Mouse (Mus musculus) neural tube, embryonic 14.5 days (tissue): ENCODE data around the gene Plekhh2. TPM values are rescaled to one million over a fixed set of nuclear protein-coding genes. Genes with fewer than 3 reads are reported as not detected.

ENCODE experiments used
- ATAC-seq: fragments of 200-750 bp; cut with Nextera tagmentation; 2 replicates; pipeline ENCODE4 v1.8.0; 2017; ENCODE audit warnings: low read depth, mild to moderate bottlenecking, moderate TSS enrichment, moderate library complexity
- H3K27ac ChIP-seq: fragments of 300-500 bp; sonication (generic); 2 replicates; pipeline ENCODE4 v1.5.1; 2014; ENCODE audit warnings: low read depth, mild to moderate bottlenecking, control low read depth, low read length, moderate library complexity, mixed read lengths
- H3K27me3 ChIP-seq: fragments of 300-500 bp; sonication (generic); 2 replicates; pipeline ENCODE4 v1.6.1; 2014; ENCODE audit warnings: low read length; ENCODE audit not compliant: control insufficient read depth, insufficient read depth
- H3K36me3 ChIP-seq: fragments of 300-500 bp; sonication (generic); 2 replicates; pipeline ENCODE4 v1.6.1; 2014; ENCODE audit warnings: low read length, mixed read lengths; ENCODE audit not compliant: control insufficient read depth, insufficient read depth
- H3K4me1 ChIP-seq: fragments of 300-500 bp; sonication (generic); 2 replicates; pipeline ENCODE4 v1.6.1; 2014; ENCODE audit warnings: low read length; ENCODE audit not compliant: control insufficient read depth, insufficient read depth
- H3K4me2 ChIP-seq: fragments of 300-500 bp; sonication (generic); 2 replicates; pipeline ENCODE4 v1.6.1; 2014; ENCODE audit warnings: mild to moderate bottlenecking, low read depth, low read length, control low read depth
- H3K4me3 ChIP-seq: fragments of 300-500 bp; sonication (generic); 2 replicates; pipeline ENCODE4 v1.5.1; 2014; ENCODE audit warnings: low read depth, low read length, control low read depth, mixed read lengths
- H3K9ac ChIP-seq: fragments of 300-500 bp; sonication (generic); replicated peaks from 2 replicates; pipeline ENCODE4 v1.6.1; 2014; ENCODE audit warnings: low read depth, mild to moderate bottlenecking, control low read depth, low read length, mixed read lengths
- H3K9me3 ChIP-seq: fragments of 300-500 bp; sonication (generic); 2 replicates; pipeline ENCODE4 v1.6.1; 2016; ENCODE audit warnings: low read length; ENCODE audit not compliant: control insufficient read depth
- WGBS: fragments of 180-500 bp; shearing (Covaris S2); extraction: QIAGEN DNeasy Blood & Tissue Kit; methylation state at CpG from one replicate; pipeline ENCODE4 v1.1.7; 2014; 5-methylcytosine and 5-hydroxymethylcytosine counted together
- polyA plus RNA-seq: library from polyadenylated mRNA; unstranded; fragments of >200 nt; fragmentation: Nextera tagmentation; extraction: Ambion mirVana; gene quantifications from 2 replicates; pipeline ENCODE4 v1.2.1, GENCODE M21; 2014

Gene Plekhh2
- polyA plus RNA-seq, 1 experiment from 2014 or later, result 2.3 TPM

DNA sequence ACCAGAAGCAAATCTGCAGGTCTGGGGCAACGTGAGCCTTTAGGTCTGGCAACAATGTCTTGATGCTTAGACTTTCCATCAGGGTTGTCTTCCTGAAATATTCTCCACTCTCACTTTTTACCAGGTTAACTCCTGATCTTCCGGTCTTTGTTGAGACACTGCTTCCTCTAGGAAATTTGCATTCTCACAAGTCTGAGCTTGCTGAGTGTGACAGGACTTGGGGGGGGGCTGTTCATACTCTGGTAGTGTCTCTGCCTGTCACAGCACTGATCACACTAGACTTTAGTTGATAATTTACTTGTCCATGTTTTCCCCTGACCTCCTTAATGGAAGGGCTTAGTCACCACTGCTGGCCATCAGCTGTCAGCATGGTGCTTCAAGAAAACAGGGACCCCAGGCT is 24.3 kb upstream of the Plekhh2 start:
- ATAC-seq, result no peak
- H3K9ac ChIP-seq, result no peak overlapping the region
- no peaks in the 10 kb centered on the region for H3K9me3 ChIP-seq
- no peaks in the 10 kb centered on the region for H3K4me1 ChIP-seq
- H3K27me3 ChIP-seq, result no peaks in the 10 kb centered on the region
- no peak overlapping the region for H3K4me3 ChIP-seq
- no peaks in the 10 kb centered on the region for H3K36me3 ChIP-seq
- H3K4me2 ChIP-seq, result no peak overlapping the region
- H3K27ac ChIP-seq, result no peak overlapping the region
- WGBS, result 97% methylated on average over 2 of the region's 2 CpGs

DNA sequence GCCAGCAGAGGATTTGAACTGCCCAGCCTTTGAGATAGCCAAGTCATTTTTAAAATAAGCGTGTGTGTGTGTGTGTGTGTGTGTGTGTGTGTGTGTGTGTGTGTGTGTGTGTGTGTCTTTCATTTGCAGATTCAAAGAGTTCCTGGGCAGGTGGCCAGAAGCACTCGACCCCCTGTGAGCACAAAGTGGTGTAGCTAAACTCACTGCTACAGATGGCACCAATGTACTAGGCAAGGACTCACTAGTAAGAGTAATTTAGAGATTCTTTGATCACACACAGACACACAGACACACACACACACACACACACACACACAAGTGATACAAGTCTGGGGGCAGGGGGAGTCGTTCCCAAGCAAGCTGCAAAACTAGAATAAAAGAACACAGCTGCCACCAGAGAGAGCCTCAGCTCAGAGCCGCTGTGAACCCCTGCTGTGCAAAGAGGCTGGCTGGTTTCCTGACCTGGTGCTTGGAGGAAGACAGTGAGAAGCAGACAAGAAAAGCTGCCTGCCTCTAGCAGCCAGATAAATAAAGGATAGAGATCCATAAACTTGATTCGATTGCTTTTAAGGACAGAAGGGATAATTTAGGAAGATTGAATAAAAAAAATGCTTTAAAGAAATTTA is 19.3 kb upstream of the Plekhh2 start:
- no peak for ATAC-seq

DNA sequence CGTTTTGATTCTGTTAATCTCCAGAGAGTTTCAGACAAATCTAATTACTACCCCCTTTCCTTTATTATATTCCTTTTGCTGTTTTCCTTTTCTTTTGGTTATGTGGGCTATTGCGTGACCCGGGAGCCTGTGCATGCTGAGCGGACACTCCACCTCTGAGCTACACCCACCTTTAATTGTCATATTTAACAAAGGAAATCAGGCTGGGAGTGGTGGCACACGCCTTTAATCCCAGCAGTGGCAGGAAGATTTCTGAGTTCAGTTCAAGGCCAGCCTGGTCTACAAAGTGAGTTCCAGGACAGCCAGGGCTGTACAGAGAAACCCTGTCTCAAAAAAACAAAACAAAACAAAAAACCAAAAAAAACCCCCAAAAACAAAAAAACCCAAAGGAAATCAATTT is 14.7 kb upstream of the Plekhh2 start:
- 81% methylated on average over 5 of the region's 5 CpGs for WGBS
- Histone ChIP-seq H3K9ac (no peak overlapping the region), H3K27me3 (no peaks in the 10 kb centered on the region), H3K36me3 (no peaks in the 10 kb centered on the region), H3K9me3 (no peaks in the 10 kb centered on the region), H3K4me1 (no peaks in the 10 kb centered on the region), H3K27ac (no peak overlapping the region), H3K4me2 (no peak overlapping the region), H3K4me3 (no peak overlapping the region)
- ATAC-seq, result no peak

More for the DNA sequence above, 19.3 kb upstream of the Plekhh2 start:
- 23% methylated on average over 5 of the region's 5 CpGs for WGBS
- H3K4me3 ChIP-seq, result no peak overlapping the region
- no peaks in the 10 kb centered on the region for H3K36me3 ChIP-seq
- H3K9ac ChIP-seq, result no peak overlapping the region
- no peaks in the 10 kb centered on the region for H3K4me1 ChIP-seq
- H3K4me2 ChIP-seq, result no peak overlapping the region
- H3K27ac ChIP-seq, result no peak overlapping the region
- no peaks in the 10 kb centered on the region for H3K9me3 ChIP-seq
- no peaks in the 10 kb centered on the region for H3K27me3 ChIP-seq

DNA sequence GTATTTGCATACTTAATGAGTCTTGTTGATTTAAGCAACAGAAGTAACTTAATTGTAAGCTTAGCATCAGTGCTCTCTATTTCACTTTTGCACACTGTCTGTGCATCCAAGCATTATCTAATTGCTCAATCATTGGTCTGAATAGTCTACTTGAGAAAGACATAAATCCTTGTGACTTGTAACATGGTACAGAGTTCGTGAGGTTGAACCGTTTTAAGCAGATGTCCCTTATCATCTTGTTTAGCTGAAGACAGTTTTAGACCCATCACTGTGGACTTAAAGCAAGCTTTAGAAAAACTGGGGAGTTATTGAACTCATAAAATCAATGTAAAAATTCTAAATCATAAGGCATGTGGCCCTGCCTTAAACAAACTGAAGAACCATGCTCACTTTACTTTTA is 14.1 kb upstream of the Plekhh2 start:
- no peaks in the 10 kb centered on the region for H3K9me3 ChIP-seq
- H3K27me3 ChIP-seq, result no peaks in the 10 kb centered on the region
- H3K27ac ChIP-seq, result no peak overlapping the region
- ATAC-seq, result no peak
- H3K9ac ChIP-seq, result no peak overlapping the region
- H3K4me1 ChIP-seq, result no peaks in the 10 kb centered on the region
- H3K4me2 ChIP-seq, result no peak overlapping the region
- no peaks in the 10 kb centered on the region for H3K36me3 ChIP-seq
- WGBS, result 19% methylated on average over 2 of the region's 2 CpGs
- H3K4me3 ChIP-seq, result no peak overlapping the region

DNA sequence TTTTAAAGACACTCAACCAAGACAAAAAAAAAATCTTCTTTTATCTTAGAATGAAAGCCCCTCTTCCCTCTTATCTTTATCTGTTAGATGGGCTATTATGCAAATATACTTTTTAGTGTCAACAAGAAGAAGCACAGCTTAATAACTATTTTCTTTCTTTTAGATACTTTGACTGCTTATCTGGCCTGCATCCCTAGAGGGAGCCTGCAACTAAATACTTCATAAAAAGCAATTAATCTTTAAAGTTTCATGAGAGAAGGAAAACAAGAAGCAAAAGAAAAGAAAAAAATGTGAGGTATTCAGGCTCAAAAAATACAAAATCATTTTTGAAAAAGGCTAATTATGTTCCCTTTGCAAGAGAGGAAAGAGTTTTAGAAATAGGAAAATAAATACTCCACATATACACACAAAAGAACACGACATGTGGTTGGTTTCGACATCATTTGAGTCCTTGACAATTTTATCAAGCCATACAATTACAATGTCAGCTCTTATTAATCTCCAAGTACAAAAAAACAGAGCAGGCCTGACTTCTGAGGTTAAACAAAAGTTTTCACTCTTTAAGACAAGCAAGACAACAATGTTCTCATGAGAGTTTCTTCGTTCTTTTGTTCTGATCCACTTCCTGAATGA is 13.6 kb upstream of the Plekhh2 start:
- H3K9ac ChIP-seq, result no peak overlapping the region
- H3K4me2 ChIP-seq, result no peak overlapping the region
- no peak overlapping the region for H3K4me3 ChIP-seq
- no peaks in the 10 kb centered on the region for H3K9me3 ChIP-seq
- no peaks in the 10 kb centered on the region for H3K27me3 ChIP-seq
- H3K4me1 ChIP-seq, result no peaks in the 10 kb centered on the region
- H3K36me3 ChIP-seq, result no peaks in the 10 kb centered on the region
- 87% methylated on average over 3 of the region's 3 CpGs for WGBS
- no peak for ATAC-seq
- H3K27ac ChIP-seq, result no peak overlapping the region

DNA sequence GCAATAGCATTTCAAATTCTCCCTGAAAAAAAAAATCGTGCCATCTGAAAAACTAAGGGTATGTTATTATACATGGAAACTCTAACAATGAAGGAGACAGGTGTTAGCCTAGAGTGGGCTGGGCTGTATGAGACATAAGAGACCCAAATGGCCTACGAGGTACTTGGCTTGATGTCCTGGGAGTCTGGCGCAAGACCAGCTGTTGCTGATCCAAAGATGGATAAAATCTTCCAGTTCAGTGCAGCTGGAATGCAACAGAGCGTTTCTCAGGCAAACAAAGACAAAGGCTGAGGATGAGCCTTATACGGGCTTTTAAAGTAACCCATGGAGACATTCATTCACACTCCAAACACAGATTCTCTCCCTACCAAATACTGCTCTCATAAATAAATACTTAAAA is 13.1 kb upstream of the Plekhh2 start:
- Histone ChIP-seq H3K27me3 (no peaks in the 10 kb centered on the region), H3K9me3 (no peaks in the 10 kb centered on the region), H3K4me3 (no peak overlapping the region), H3K9ac (no peak overlapping the region), H3K36me3 (no peaks in the 10 kb centered on the region), H3K4me1 (no peaks in the 10 kb centered on the region), H3K27ac (no peak overlapping the region), H3K4me2 (no peak overlapping the region)
- ATAC-seq, result no peak
- WGBS, result 29% methylated on average over 5 of the region's 5 CpGs

DNA sequence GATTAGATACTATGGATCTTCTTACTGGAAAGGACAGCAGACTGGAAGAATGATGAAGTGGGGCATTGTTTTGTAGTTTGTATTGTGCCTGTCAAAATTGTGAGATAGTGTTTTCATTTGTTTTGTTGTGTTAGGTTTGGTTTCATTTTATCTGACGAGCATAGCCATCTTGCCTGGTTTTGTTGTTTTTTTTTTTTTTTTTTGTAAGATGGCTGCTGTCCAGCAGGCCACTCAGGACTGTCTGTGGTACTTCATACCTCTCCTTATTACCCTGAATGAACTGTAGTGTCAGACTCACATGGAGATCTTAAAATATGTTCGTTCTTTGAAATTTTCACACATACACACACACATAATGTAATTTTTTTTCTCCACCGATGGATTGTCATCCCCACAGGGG is 9.4 kb upstream of the Plekhh2 start:
- Histone ChIP-seq H3K4me3 (no peak overlapping the region), H3K4me1 (no peaks in the 10 kb centered on the region), H3K27ac (no peak overlapping the region), H3K36me3 (no peaks in the 10 kb centered on the region), H3K27me3 (no peaks in the 10 kb centered on the region), H3K4me2 (no peak overlapping the region), H3K9me3 (no peaks in the 10 kb centered on the region), H3K9ac (no peak overlapping the region)
- WGBS, result 82% methylated on average over 3 of the region's 3 CpGs
- ATAC-seq, result no peak

DNA sequence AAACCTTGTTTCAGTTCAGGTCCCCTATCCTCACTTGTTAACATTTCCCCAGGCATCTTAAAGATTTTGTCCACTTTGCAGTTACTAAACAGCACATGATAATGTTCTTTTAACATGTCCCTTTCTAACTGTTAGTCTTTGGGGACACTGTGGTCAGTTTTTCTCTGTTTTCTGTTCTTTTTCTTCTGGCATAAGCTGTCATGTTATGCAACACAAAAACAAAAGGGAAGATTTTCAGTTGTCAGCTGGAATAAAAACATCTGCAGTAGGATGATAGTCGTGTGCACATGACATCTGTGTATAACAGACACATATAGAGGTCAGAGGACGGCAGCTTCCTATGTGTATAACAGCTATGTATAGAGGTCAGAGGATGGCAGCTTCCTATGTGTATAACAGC is 5.8 kb upstream of the Plekhh2 start:
- no peaks in the 10 kb centered on the region for H3K36me3 ChIP-seq
- no peak overlapping the region for H3K4me2 ChIP-seq
- no peak overlapping the region for H3K9ac ChIP-seq
- no peaks in the 10 kb centered on the region for H3K9me3 ChIP-seq
- H3K4me3 ChIP-seq, result no peak overlapping the region
- ATAC-seq, result no peak
- H3K4me1 ChIP-seq, result no peaks in the 10 kb centered on the region
- WGBS, result 73% methylated on average over 2 of the region's 2 CpGs
- no peak overlapping the region for H3K27ac ChIP-seq
- H3K27me3 ChIP-seq, result no peaks in the 10 kb centered on the region

DNA sequence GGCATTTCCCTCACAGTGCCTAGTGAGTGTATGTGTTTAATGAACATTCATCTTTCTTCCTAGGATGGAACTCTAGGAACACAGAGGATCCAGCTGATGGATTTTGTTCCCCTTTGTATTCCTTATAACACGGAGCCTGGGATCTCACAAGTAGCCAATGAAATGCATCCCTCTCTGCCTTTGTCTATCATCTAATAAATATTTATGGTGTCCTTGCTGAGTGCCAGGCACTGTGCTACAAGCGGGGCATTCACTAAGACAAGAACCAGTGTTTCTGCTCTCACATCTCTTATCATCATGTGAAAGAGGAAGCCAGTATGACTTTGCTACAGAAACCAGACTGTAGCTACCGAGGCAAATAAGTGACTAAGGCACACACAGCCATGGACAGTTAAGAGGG is 3.0 kb upstream of the Plekhh2 start:
- Histone ChIP-seq H3K27me3 (no peaks in the 10 kb centered on the region), H3K4me2 (no peak overlapping the region), H3K9ac (no peak overlapping the region), H3K36me3 (no peaks in the 10 kb centered on the region), H3K4me1 (no peaks in the 10 kb centered on the region), H3K9me3 (no peaks in the 10 kb centered on the region), H3K4me3 (no peak overlapping the region), H3K27ac (no peak overlapping the region)
- WGBS, result 25% methylated on average over 3 of the region's 3 CpGs
- ATAC-seq, result no peak
